Mouse (Mus musculus) hindlimb bud, embryonic 11.5 days (tissue): ENCODE results near the gene Catsperg1.

Experiments used
- DNase-seq: peaks from one replicate; pipeline ENCODE4 v3.0.0-alpha.2; 2012; ENCODE audit warnings: low read depth, low spot score; ENCODE audit errors: extremely low spot score

Gene Catsperg1

GRCm38 (mm10) chr7:29170755-29171561, 42.9 kb downstream of the Catsperg1 start:
- no peak for DNase-seq

GRCm38 (mm10) chr7:29170066-29170754, 43.6 kb downstream of the Catsperg1 start, which contains the start of the genes Ggn and Spred3:
Ggn (plus strand) TSS chr7:29170210.
Spred3 (minus strand) TSS chr7:29170411.
- DNase-seq = no peak

GRCm38 (mm10) chr7:29169231-29170065, 44.4 kb downstream of the Catsperg1 start:
- peak; percentile 68 for DNase-seq

GRCm38 (mm10) chr7:29168791-29169230, 45.0 kb downstream of the Catsperg1 start:
- no peak for DNase-seq

- DNase-seq = no peak
These were observed 45.6 kb downstream of the Catsperg1 start for GRCm38 (mm10) chr7:29168121-29168695.

GRCm38 (mm10) chr7:29167656-29168055, 46.2 kb downstream of the Catsperg1 start:
- no peak for DNase-seq

GRCm38 (mm10) chr7:29162750-29163525, 50.9 kb downstream of the Catsperg1 start:
- no peak for DNase-seq

GRCm38 (mm10) chr7:29162294-29162693, 51.5 kb downstream of the Catsperg1 start:
- no peak for DNase-seq

GRCm38 (mm10) chr7:29158264-29158663, 55.6 kb downstream of the Catsperg1 start:
- no peak for DNase-seq

GRCm38 (mm10) chr7:29155838-29156782, 57.7 kb downstream of the Catsperg1 start, which contains the start of gene Fam98c:
Fam98c (minus strand) TSS chr7:29156234.
- DNase-seq = no peak

- DNase-seq = no peak
These were observed 58.5 kb downstream of the Catsperg1 start for GRCm38 (mm10) chr7:29155196-29155837.

GRCm38 (mm10) chr7:29154018-29154720, 59.7 kb downstream of the Catsperg1 start:
- DNase-seq = no peak

GRCm38 (mm10) chr7:29151486-29151885, 62.3 kb downstream of the Catsperg1 start:
- DNase-seq = no peak

- DNase-seq = no peak
These were observed 65.1 kb downstream of the Catsperg1 start for GRCm38 (mm10) chr7:29148771-29149170.

GRCm38 (mm10) chr7:29146625-29147367, 67.0 kb downstream of the Catsperg1 start:
- no peak for DNase-seq

GRCm38 (mm10) chr7:29144006-29144405, 69.8 kb downstream of the Catsperg1 start:
- DNase-seq = no peak

- no peak for DNase-seq
These were observed 72.4 kb downstream of the Catsperg1 start for GRCm38 (mm10) chr7:29141416-29141815.
